Mouse (Mus musculus): Measurements from ENCODE around the gene Trub2. TPM values are rescaled to one million over a fixed set of nuclear protein-coding genes. Genes with fewer than 3 reads are reported as not detected.

Gene Trub2
- polyA plus RNA-seq, 1 experiment from 2014 or later = 38.8 TPM

- ATAC-seq (ENCODE audit: insufficient number of reproducible peaks, low FRiP score, low TSS enrichment, low read depth) = no peak
- H3K9ac ChIP-seq = no peak overlapping the region
Observed at GRCm38 (mm10) chr2:29770162-29770561, 18.1 kb downstream of the Trub2 start.

GRCm38 (mm10) chr2:29768901-29769300 is 19.4 kb downstream of the Trub2 start:
- H3K4me1 ChIP-seq = no peaks in the 10 kb centered on the region
- 0 out of 2 replicates have a peak, but pooled peaks cover 5% of the 10 kb centered on the region for H3K36me3 ChIP-seq
- H3K27me3 ChIP-seq = no peaks in the 10 kb centered on the region
- no peak overlapping the region for H3K4me2 ChIP-seq (replicated peaks)
- H3K27ac ChIP-seq (replicated peaks) = no peak overlapping the region
- no peak overlapping the region for H3K4me3 ChIP-seq (replicated peaks)
- no peak overlapping the region for H3K9ac ChIP-seq
- no peaks in the 10 kb centered on the region for H3K9me3 ChIP-seq (replicated peaks)
- no peak for ATAC-seq (ENCODE audit: insufficient number of reproducible peaks, low FRiP score, low TSS enrichment, low read depth)
- 59% methylated on average over 9 of the region's 9 CpGs for WGBS

More at GRCm38 (mm10) chr2:29770162-29770561, 18.1 kb downstream of the Trub2 start:
- H3K27me3 ChIP-seq = no peaks in the 10 kb centered on the region
- H3K27ac ChIP-seq (replicated peaks) = no peak overlapping the region
- H3K4me3 ChIP-seq (replicated peaks) = no peak overlapping the region
- H3K9me3 ChIP-seq (replicated peaks) = no peaks in the 10 kb centered on the region
- 0 out of 2 replicates have a peak, but pooled peaks cover 5% of the 10 kb centered on the region for H3K36me3 ChIP-seq
- no peaks in the 10 kb centered on the region for H3K4me1 ChIP-seq
- no peak overlapping the region for H3K4me2 ChIP-seq (replicated peaks)

- no peak overlapping the region for H3K4me3 ChIP-seq (replicated peaks)
- no peak for ATAC-seq (ENCODE audit: insufficient number of reproducible peaks, low FRiP score, low TSS enrichment, low read depth)
- WGBS = 46% methylated on average over 11 of the region's 11 CpGs
- H3K27ac ChIP-seq (replicated peaks) = peak overlapping the region; percentile 61
- no peaks in the 10 kb centered on the region for H3K27me3 ChIP-seq
- H3K9me3 ChIP-seq (replicated peaks) = no peaks in the 10 kb centered on the region
- no peak overlapping the region for H3K4me2 ChIP-seq (replicated peaks)
- no peak overlapping the region for H3K9ac ChIP-seq
- H3K36me3 ChIP-seq = 0 out of 2 replicates have a peak, but pooled peaks cover 3% of the 10 kb centered on the region
- H3K4me1 ChIP-seq = no peaks in the 10 kb centered on the region
Observed at GRCm38 (mm10) chr2:29767976-29768709, 20.2 kb downstream of the Trub2 start.

GRCm38 (mm10) chr2:29764831-29765230 is 23.5 kb downstream of the Trub2 start:
- no peak overlapping the region for H3K4me2 ChIP-seq (replicated peaks)
- ATAC-seq (ENCODE audit: insufficient number of reproducible peaks, low FRiP score, low TSS enrichment, low read depth) = no peak
- no peak overlapping the region for H3K4me3 ChIP-seq (replicated peaks)
- no peaks in the 10 kb centered on the region for H3K9me3 ChIP-seq (replicated peaks)
- H3K27me3 ChIP-seq = no peaks in the 10 kb centered on the region
- H3K9ac ChIP-seq = no peak overlapping the region
- H3K4me1 ChIP-seq = no peaks in the 10 kb centered on the region
- 0% methylated on average over 1 of the region's 1 CpGs for WGBS
- H3K36me3 ChIP-seq = no peaks in the 10 kb centered on the region
- no peak overlapping the region for H3K27ac ChIP-seq (replicated peaks)

GRCm38 (mm10) chr2:29755693-29756092 is 32.6 kb downstream of the Trub2 start:
- Histone ChIP-seq H3K27ac (replicated peaks) (no peak overlapping the region), H3K36me3 (no peaks in the 10 kb centered on the region), H3K4me3 (replicated peaks) (no peak overlapping the region), H3K9ac (no peak overlapping the region), H3K4me2 (replicated peaks) (no peak overlapping the region), H3K9me3 (replicated peaks) (no peaks in the 10 kb centered on the region), H3K4me1 (peaks cover 10% of the 10 kb centered on the region), H3K27me3 (peaks cover 27% of the 10 kb centered on the region)
- no peak for ATAC-seq (ENCODE audit: insufficient number of reproducible peaks, low FRiP score, low TSS enrichment, low read depth)

- WGBS = 89% methylated on average over 5 of the region's 5 CpGs
- H3K27me3 ChIP-seq = peaks cover 52% of the 10 kb centered on the region
Observed at GRCm38 (mm10) chr2:29752397-29752796, 35.9 kb downstream of the Trub2 start.

GRCm38 (mm10) chr2:29751497-29751896 is 36.8 kb downstream of the Trub2 start, which contains the start of gene Gm13420:
Gm13420 (minus strand) TSS chr2:29751685.
- H3K9ac ChIP-seq = no peak within 1 kb of the TSS
- ATAC-seq (ENCODE audit: insufficient number of reproducible peaks, low FRiP score, low TSS enrichment, low read depth) = no peak
- H3K9me3 ChIP-seq (replicated peaks) = no peaks in the 10 kb centered on the region
- H3K27me3 ChIP-seq = peaks cover 61% of the 10 kb centered on the region
- 7% methylated on average over 28 of the region's 28 CpGs for WGBS
- no peaks in the 10 kb centered on the region for H3K36me3 ChIP-seq
- peaks cover 17% of the 10 kb centered on the region for H3K4me1 ChIP-seq
- peak within 1 kb of the TSS; percentile 26 for H3K4me2 ChIP-seq (replicated peaks)
- no peak within 1 kb of the TSS for H3K4me3 ChIP-seq (replicated peaks)
- no peak within 1 kb of the TSS for H3K27ac ChIP-seq (replicated peaks)

More at GRCm38 (mm10) chr2:29752397-29752796, 35.9 kb downstream of the Trub2 start:
- no peak for ATAC-seq (ENCODE audit: insufficient number of reproducible peaks, low FRiP score, low TSS enrichment, low read depth)
- Histone ChIP-seq H3K4me1 (peaks cover 13% of the 10 kb centered on the region), H3K4me3 (replicated peaks) (no peak overlapping the region), H3K4me2 (replicated peaks) (no peak overlapping the region), H3K36me3 (no peaks in the 10 kb centered on the region), H3K27ac (replicated peaks) (no peak overlapping the region), H3K9ac (no peak overlapping the region), H3K9me3 (replicated peaks) (no peaks in the 10 kb centered on the region)

- no peak overlapping the region for H3K27ac ChIP-seq (replicated peaks)
- H3K9ac ChIP-seq = no peak overlapping the region
- no peaks in the 10 kb centered on the region for H3K36me3 ChIP-seq
- peaks cover 17% of the 10 kb centered on the region for H3K4me1 ChIP-seq
- 73% methylated on average over 4 of the region's 4 CpGs for WGBS
- no peak overlapping the region for H3K4me3 ChIP-seq (replicated peaks)
- peaks cover 75% of the 10 kb centered on the region for H3K27me3 ChIP-seq
- no peak overlapping the region for H3K4me2 ChIP-seq (replicated peaks)
- no peaks in the 10 kb centered on the region for H3K9me3 ChIP-seq (replicated peaks)
- no peak for ATAC-seq (ENCODE audit: insufficient number of reproducible peaks, low FRiP score, low TSS enrichment, low read depth)
Observed at GRCm38 (mm10) chr2:29748499-29748898, 39.8 kb downstream of the Trub2 start.

- Histone ChIP-seq H3K4me3 (replicated peaks) (no peak overlapping the region), H3K36me3 (no peaks in the 10 kb centered on the region), H3K4me2 (replicated peaks) (no peak overlapping the region), H3K27ac (replicated peaks) (no peak overlapping the region), H3K27me3 (peaks cover 69% of the 10 kb centered on the region), H3K9me3 (replicated peaks) (no peaks in the 10 kb centered on the region), H3K9ac (no peak overlapping the region), H3K4me1 (peaks cover 17% of the 10 kb centered on the region)
- ATAC-seq (ENCODE audit: insufficient number of reproducible peaks, low FRiP score, low TSS enrichment, low read depth) = no peak
- 50% methylated on average over 5 of the region's 5 CpGs for WGBS
Observed at GRCm38 (mm10) chr2:29747852-29748251, 40.5 kb downstream of the Trub2 start.

GRCm38 (mm10) chr2:29747188-29747782 is 41.0 kb downstream of the Trub2 start:
- H3K4me3 ChIP-seq (replicated peaks) = peak overlapping the region; percentile 33
- no peak overlapping the region for H3K27ac ChIP-seq (replicated peaks)
- WGBS = 3% methylated on average over 50 of the region's 50 CpGs
- peak overlapping the region; percentile 64 for H3K4me2 ChIP-seq (replicated peaks)
- H3K36me3 ChIP-seq = no peaks in the 10 kb centered on the region
- no peak overlapping the region for H3K9ac ChIP-seq
- ATAC-seq (ENCODE audit: insufficient number of reproducible peaks, low FRiP score, low TSS enrichment, low read depth) = no peak
- peaks cover 63% of the 10 kb centered on the region for H3K27me3 ChIP-seq
- H3K4me1 ChIP-seq = peaks cover 17% of the 10 kb centered on the region
- no peaks in the 10 kb centered on the region for H3K9me3 ChIP-seq (replicated peaks)

- no peak overlapping the region for H3K27ac ChIP-seq (replicated peaks)
- H3K4me2 ChIP-seq (replicated peaks) = no peak overlapping the region
- 85% methylated on average over 6 of the region's 6 CpGs for WGBS
- peaks cover 6% of the 10 kb centered on the region; the same call in 1 of the 2 replicates for H3K36me3 ChIP-seq
- no peak overlapping the region for H3K9ac ChIP-seq
- H3K9me3 ChIP-seq (replicated peaks) = no peaks in the 10 kb centered on the region
- H3K4me3 ChIP-seq (replicated peaks) = no peak overlapping the region
- H3K4me1 ChIP-seq = peaks cover 6% of the 10 kb centered on the region; the same call in 1 of the 2 replicates
- peaks cover 39% of the 10 kb centered on the region for H3K27me3 ChIP-seq
- no peak for ATAC-seq (ENCODE audit: insufficient number of reproducible peaks, low FRiP score, low TSS enrichment, low read depth)
Observed at GRCm38 (mm10) chr2:29744256-29744655, 44.0 kb downstream of the Trub2 start.
